ENCODE assay signal across 8 mouse cellular contexts in the genomic region with DNA sequence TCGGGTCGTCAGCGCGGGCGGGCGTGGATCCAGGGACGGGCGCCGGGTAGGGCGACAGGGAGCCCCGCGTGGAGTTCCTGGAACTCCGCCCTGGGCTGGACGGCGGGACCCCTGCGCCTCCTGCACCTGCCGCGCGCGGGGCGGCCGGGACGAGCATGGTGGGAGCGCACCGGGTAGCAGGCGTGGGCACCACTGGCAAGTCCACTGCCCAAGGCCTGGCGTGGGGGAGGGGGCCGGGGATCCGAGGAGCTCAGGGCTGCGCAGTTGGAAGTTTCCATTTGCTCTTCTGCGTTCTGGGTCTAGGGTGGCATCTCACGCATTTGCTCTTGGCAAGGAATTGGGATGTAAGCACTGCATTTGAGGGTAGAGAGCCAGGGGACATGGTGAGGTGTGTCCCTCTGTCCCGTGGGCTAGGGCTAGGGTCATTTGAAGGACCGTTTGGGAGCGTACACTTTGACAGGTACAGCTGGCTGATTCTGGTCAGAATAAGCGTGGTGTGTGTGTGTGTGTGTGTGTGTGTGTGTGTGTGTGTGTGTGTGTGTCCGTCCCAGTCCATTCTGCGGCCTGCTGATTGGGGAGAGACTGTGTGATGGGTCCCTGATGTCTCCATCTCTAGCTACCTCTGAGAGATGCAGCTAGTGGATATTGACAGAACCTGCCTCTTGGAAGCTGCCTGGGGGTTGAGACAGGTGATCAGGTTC. TPM values are rescaled to one million over a fixed set of nuclear protein-coding genes. Genes with fewer than 3 reads are reported as not detected.
DNase-seq lines count a peak whose midpoint lies in the region; ATAC-seq and TF ChIP-seq lines count a peak whose summit lies in the region.

No protein-coding gene starts in this region.

- peak overlapping the region; percentile 52 for H3K4me2 ChIP-seq in liver, embryonic 12.5 days
- H3K4me2 ChIP-seq in liver, postnatal 0 days (ENCODE audit: low read depth, low read length) = no peak overlapping the region
- H3K4me2 ChIP-seq in embryonic facial prominence, embryonic 14.5 days (ENCODE audit: low read depth, low read length) = peak overlapping the region; percentile 73
- peak overlapping the region; percentile 65 for H3K4me2 ChIP-seq in intestine, embryonic 14.5 days (ENCODE audit: low read length)
- peak overlapping the region; percentile 79 for H3K4me2 ChIP-seq in stomach, embryonic 16.5 days (ENCODE audit: low read depth, low read length)

- no peaks in the 10 kb centered on the region for H3K4me1 ChIP-seq in liver, embryonic 12.5 days
- no peaks in the 10 kb centered on the region for H3K4me1 ChIP-seq in liver, postnatal 0 days (ENCODE audit: insufficient read depth)
- H3K4me1 ChIP-seq in embryonic facial prominence, embryonic 14.5 days (ENCODE audit: control insufficient read depth, insufficient read depth, low read length) = 0 out of 2 replicates have a peak, but pooled peaks cover 3% of the 10 kb centered on the region
- 0 out of 2 replicates have a peak, but pooled peaks cover 4% of the 10 kb centered on the region for H3K4me1 ChIP-seq in intestine, embryonic 14.5 days (replicated peaks; ENCODE audit: control insufficient read depth, insufficient read depth, low read length)
- H3K4me1 ChIP-seq in stomach, embryonic 16.5 days (ENCODE audit: control insufficient read depth, insufficient read depth, low read length) = no peaks in the 10 kb centered on the region

- 14% methylated on average over 37 of the region's 38 CpGs for WGBS in liver, embryonic 12.5 days (ENCODE audit: insufficient replicate concordance)
- WGBS in liver, postnatal 0 days (ENCODE audit: insufficient replicate concordance) = 16% methylated on average over 30 of the region's 38 CpGs
- WGBS in embryonic facial prominence, embryonic 14.5 days = 24% methylated on average over 10 of the region's 38 CpGs
- 19% methylated on average over 28 of the region's 38 CpGs for WGBS in intestine, embryonic 14.5 days
- WGBS in stomach, embryonic 16.5 days = 11% methylated on average over 32 of the region's 38 CpGs

- TF ChIP-seq CTCF in liver, postnatal 0 days (IDR thresholded peaks at IDR 0.05; ENCODE audit: low read depth) = no peak

- H3K36me3 ChIP-seq in liver, embryonic 12.5 days = no peaks in the 10 kb centered on the region
- H3K36me3 ChIP-seq in liver, postnatal 0 days (replicated peaks; ENCODE audit: insufficient read depth, low read length) = no peaks in the 10 kb centered on the region
- no peaks in the 10 kb centered on the region for H3K36me3 ChIP-seq in embryonic facial prominence, embryonic 14.5 days (ENCODE audit: control insufficient read depth, insufficient read depth, low read length)
- no peaks in the 10 kb centered on the region for H3K36me3 ChIP-seq in intestine, embryonic 14.5 days (ENCODE audit: control insufficient read depth, insufficient read depth, low read length)
- no peaks in the 10 kb centered on the region for H3K36me3 ChIP-seq in stomach, embryonic 16.5 days (ENCODE audit: control insufficient read depth, insufficient read depth, low read length)

- H3K9ac ChIP-seq in liver, embryonic 12.5 days = no peak overlapping the region
- H3K9ac ChIP-seq in liver, postnatal 0 days (replicated peaks) = no peak overlapping the region
- H3K9ac ChIP-seq in embryonic facial prominence, embryonic 14.5 days (ENCODE audit: low read depth, low read length) = no peak overlapping the region
- H3K9ac ChIP-seq in intestine, embryonic 14.5 days (ENCODE audit: low read length) = no peak overlapping the region
- H3K9ac ChIP-seq in stomach, embryonic 16.5 days (ENCODE audit: low read length) = peak overlapping the region; percentile 52; the same call in 1 of the 2 replicates

- ATAC-seq in liver, embryonic 12.5 days = no peak
- ATAC-seq in liver, postnatal 0 days = no peak
- no peak for ATAC-seq in embryonic facial prominence, embryonic 14.5 days (ENCODE audit: low read depth)
- no peak for ATAC-seq in intestine, embryonic 14.5 days (replicated peaks; ENCODE audit: low FRiP score, low TSS enrichment, low read depth)
- ATAC-seq in stomach, embryonic 16.5 days (ENCODE audit: insufficient read depth, low FRiP score) = no peak

- H3K27me3 ChIP-seq in liver, embryonic 12.5 days (replicated peaks) = peaks cover 54% of the 10 kb centered on the region
- H3K27me3 ChIP-seq in liver, postnatal 0 days (ENCODE audit: insufficient read depth, low read length) = peaks cover 26% of the 10 kb centered on the region
- peaks cover 40% of the 10 kb centered on the region for H3K27me3 ChIP-seq in embryonic facial prominence, embryonic 14.5 days (replicated peaks; ENCODE audit: control insufficient read depth, insufficient read depth, low read length)
- peaks cover 45% of the 10 kb centered on the region for H3K27me3 ChIP-seq in intestine, embryonic 14.5 days (replicated peaks; ENCODE audit: control insufficient read depth, insufficient read depth, low read length)
- peaks cover 23% of the 10 kb centered on the region for H3K27me3 ChIP-seq in stomach, embryonic 16.5 days (ENCODE audit: control insufficient read depth, insufficient read depth, low read length)

- no peak overlapping the region for H3K27ac ChIP-seq in liver, embryonic 12.5 days
- no peak overlapping the region for H3K27ac ChIP-seq in liver, postnatal 0 days (ENCODE audit: low read depth)
- H3K27ac ChIP-seq in embryonic facial prominence, embryonic 14.5 days (replicated peaks; ENCODE audit: low read depth, low read length) = no peak overlapping the region
- H3K27ac ChIP-seq in intestine, embryonic 14.5 days (ENCODE audit: low read depth) = no peak overlapping the region
- no peak overlapping the region for H3K27ac ChIP-seq in stomach, embryonic 16.5 days (ENCODE audit: low read length)

- no peaks in the 10 kb centered on the region for H3K9me3 ChIP-seq in liver, embryonic 12.5 days (replicated peaks)
- H3K9me3 ChIP-seq in liver, postnatal 0 days (ENCODE audit: low read length) = no peaks in the 10 kb centered on the region
- peaks cover 3% of the 10 kb centered on the region; the same call in 1 of the 2 replicates for H3K9me3 ChIP-seq in embryonic facial prominence, embryonic 14.5 days (ENCODE audit: control insufficient read depth, low read length)
- H3K9me3 ChIP-seq in intestine, embryonic 14.5 days (ENCODE audit: control insufficient read depth, low read length) = 0 out of 2 replicates have a peak, but pooled peaks cover 4% of the 10 kb centered on the region
- peaks cover 3% of the 10 kb centered on the region; the same call in 1 of the 2 replicates for H3K9me3 ChIP-seq in stomach, embryonic 16.5 days (replicated peaks; ENCODE audit: control insufficient read depth, low read length)

- DNase-seq in liver, postnatal 0 days = no peak
- no peak for DNase-seq in embryonic facial prominence, embryonic 14.5 days (ENCODE audit: low spot score)
- peak; percentile 60 for DNase-seq in intestine, embryonic 14.5 days (ENCODE audit: low spot score)
- DNase-seq in lung, postnatal 14 days = peak; percentile 35
- DNase-seq in ovary, adult 18-20 months (ENCODE audit: low spot score) = no peak
- DNase-seq in urinary bladder, postnatal 10 days (ENCODE audit: low spot score) = no peak

- peak overlapping the region; percentile 34 for H3K4me3 ChIP-seq in liver, embryonic 12.5 days
- no peak overlapping the region for H3K4me3 ChIP-seq in liver, postnatal 0 days (ENCODE audit: low read depth, low read length)
- peak overlapping the region; percentile 42 for H3K4me3 ChIP-seq in embryonic facial prominence, embryonic 14.5 days (ENCODE audit: low read depth, low read length)
- H3K4me3 ChIP-seq in intestine, embryonic 14.5 days (ENCODE audit: low read depth, low read length) = peak overlapping the region; percentile 37
- H3K4me3 ChIP-seq in stomach, embryonic 16.5 days (replicated peaks; ENCODE audit: low read length) = peak overlapping the region; percentile 47

- TF ChIP-seq EP300 in liver, postnatal 0 days (IDR thresholded peaks at IDR 0.05; ENCODE audit: low read depth) = no peak

RNA-seq across cellular contexts. Expression of a gene that starts 0.5 kb away (rescaled TPM):
- polyA plus RNA-seq in liver, embryonic 12.5 days (2016; fragmentation: Nextera tagmentation; extraction: Ambion mirVana) = 0.07 TPM in 1 of 2 replicates, not detected in the other
- polyA plus RNA-seq in liver, postnatal 0 days (2015; fragmentation: Nextera tagmentation; extraction: Ambion mirVana) = 0.06 and 0.11 TPM in 2 replicates
- polyA plus RNA-seq in embryonic facial prominence, embryonic 14.5 days (2014; fragmentation: Nextera tagmentation; extraction: Ambion mirVana) = 0.21 and 0.49 TPM in 2 replicates
- 0.05 TPM in 1 of 2 replicates, not detected in the other for polyA plus RNA-seq in intestine, embryonic 14.5 days (2014; fragmentation: Nextera tagmentation; extraction: Ambion mirVana)
- polyA plus RNA-seq in stomach, embryonic 16.5 days (2015; fragmentation: Nextera tagmentation; extraction: Ambion mirVana) = 0.39 and 0.72 TPM in 2 replicates

Comparison
In these comparisons a context has a peak if more than half of its experiments do, and no peak if none do; other contexts are left out.
1. DNase-seq: peak in intestine, embryonic 14.5 days (single experiment) and lung, postnatal 14 days (single experiment); none in liver, postnatal 0 days (single experiment), embryonic facial prominence, embryonic 14.5 days (single experiment), ovary, adult 18-20 months (single experiment) and urinary bladder, postnatal 10 days (single experiment).